Mouse (Mus musculus) spleen, postnatal 10 days (tissue): ENCODE measurements around the gene Pdzrn4.

ENCODE experiments used
- DNase-seq, 2 experiments: peaks; one replicate each; pipeline ENCODE4 v3.0.0; 2021 to 2022; ENCODE audit warnings: low spot score in 2 of 2

Gene Pdzrn4

DNA sequence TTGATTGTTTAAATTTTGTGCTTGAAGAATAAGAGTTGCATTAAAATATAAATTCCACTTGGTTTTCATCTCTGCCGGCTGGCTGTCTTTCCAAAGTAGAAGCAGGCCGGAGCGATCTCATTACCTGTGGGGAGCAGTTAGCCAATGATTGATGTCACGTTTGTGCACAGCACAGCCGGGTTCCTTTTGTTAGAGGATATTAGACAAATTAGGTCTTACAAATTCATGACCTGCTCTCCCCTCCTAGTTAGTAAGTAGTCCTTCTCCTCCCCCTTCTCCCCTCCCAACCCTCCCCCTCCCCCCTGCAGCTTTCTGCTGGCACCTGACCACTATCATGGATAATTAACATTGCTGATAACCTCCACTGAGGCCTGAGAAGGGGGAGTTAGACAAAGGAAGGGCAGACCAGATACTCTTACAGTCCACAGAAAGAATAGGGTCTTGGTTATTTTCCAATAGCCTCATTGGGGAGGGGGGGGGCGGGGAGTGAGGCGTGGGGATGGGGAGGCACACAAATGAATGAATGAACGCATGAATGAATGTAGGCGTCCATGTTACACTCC, 103.7 kb downstream of the Pdzrn4 start:
- no peak for DNase-seq

- DNase-seq, result no peak
These were observed 106.1 kb downstream of the Pdzrn4 start for GRCm38 (mm10) chr15:92502797-92503196.

DNA sequence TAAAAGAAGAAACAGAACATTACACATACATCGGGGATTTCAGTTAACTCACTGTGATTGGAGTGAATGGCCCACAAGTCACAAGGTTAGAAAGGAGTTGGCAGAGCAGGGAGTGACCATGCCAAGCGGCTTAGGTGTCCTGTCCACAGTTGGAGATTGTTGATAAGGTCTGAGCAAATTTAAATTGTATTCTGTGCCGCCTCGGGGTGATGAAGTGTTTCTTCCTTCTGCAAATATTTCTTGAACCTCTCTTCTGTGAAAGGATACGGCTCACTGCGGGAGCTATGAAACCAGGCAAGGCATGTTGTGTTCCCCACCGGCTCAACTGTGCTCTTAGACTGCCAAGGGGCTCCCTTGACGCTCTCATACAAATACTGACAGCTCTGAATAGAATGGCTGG, 112.7 kb downstream of the Pdzrn4 start:
- DNase-seq, result no peak

DNA sequence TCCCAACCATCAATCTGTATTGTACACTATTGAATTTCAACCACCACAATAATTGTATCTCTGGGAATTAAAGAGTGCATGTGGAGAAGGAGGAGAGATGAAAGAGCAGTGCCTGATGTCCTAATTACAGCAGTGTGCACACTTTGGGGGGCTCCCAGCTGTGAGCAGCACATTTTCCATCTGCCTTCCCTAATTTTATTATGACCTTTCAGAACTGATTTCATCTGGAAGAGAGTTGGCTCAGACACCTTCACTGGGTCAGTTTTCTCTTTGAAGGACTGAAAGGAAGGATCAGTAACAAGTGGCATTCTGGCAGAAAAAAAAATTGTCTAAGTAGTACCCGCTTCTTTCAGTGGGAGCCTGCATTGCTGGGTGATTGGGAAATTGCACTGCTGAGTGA, 119.0 kb downstream of the Pdzrn4 start:
- no peak for DNase-seq

GRCm38 (mm10) chr15:92520677-92521225, 124.1 kb downstream of the Pdzrn4 start:
- DNase-seq, result no peak

DNA sequence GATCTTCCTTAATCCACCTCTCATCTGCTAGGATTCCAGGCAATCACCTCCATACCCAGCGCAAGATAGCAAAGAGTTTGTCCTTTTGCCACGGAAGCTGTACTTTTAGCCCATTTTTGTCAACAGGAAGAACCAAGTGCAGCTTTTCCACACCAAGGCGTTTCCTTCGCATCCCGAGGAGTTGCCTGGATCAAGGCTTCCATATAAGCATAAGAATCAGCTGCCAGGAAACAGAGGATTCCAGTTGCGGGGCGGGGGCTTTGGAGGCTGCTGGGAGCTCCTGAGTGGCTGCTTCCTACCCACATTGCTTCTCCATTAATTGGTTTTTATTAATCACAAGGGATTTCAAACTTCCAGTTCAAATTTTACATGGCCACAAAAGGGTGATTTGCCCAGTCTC, 125.0 kb downstream of the Pdzrn4 start:
- DNase-seq, result no peak

DNA sequence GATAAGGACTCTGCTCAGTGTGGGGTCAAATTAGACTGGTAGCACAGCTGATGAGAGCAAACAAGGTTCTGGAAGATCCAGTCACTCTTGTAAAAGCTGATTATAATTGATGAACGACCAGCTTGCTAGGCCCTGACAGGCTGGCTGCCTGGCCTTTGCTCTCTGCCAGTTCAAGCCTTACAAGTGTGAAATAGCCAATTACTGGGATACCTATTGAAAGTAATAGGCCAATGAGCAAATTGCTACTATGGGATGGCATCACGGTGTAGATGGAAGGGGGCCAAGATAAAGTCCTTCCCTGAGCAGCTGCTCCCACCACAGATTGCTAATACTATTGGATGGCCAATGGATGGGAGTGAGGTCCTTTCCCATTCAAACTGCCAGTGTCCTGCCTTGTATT, 128.2 kb downstream of the Pdzrn4 start:
- DNase-seq, result no peak

- no peak for DNase-seq
These were observed 128.7 kb downstream of the Pdzrn4 start for GRCm38 (mm10) chr15:92525416-92525815.

- no peak for DNase-seq
These were observed 130.1 kb downstream of the Pdzrn4 start for GRCm38 (mm10) chr15:92526731-92527130.

- no peak for DNase-seq
These were observed 146.6 kb downstream of the Pdzrn4 start for GRCm38 (mm10) chr15:92543252-92543651.

GRCm38 (mm10) chr15:92547294-92547911, 150.7 kb downstream of the Pdzrn4 start:
- DNase-seq, result no peak

- no peak for DNase-seq
These were observed 158.4 kb downstream of the Pdzrn4 start for GRCm38 (mm10) chr15:92555012-92555574.

DNA sequence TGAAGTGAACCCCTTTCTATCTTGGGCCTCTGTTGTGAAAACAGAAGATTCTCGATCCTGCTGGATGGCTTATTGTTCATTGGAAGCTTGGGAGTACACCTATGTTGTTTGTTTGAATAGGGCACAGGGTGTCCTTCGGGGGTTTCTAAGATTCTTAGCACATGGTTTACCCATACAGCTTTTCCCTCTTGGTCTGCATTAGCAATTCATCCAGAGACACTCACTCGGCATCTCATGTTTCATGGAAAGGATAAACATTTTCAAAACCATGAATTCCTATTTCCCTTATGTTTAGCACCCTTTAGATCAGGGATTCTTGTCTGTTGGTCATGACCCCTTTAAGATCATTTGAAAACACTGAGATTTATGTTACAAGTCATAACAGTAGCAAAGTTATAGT, 159.0 kb downstream of the Pdzrn4 start:
- no peak for DNase-seq

GRCm38 (mm10) chr15:92558592-92558991, 161.9 kb downstream of the Pdzrn4 start:
- DNase-seq, result no peak

DNA sequence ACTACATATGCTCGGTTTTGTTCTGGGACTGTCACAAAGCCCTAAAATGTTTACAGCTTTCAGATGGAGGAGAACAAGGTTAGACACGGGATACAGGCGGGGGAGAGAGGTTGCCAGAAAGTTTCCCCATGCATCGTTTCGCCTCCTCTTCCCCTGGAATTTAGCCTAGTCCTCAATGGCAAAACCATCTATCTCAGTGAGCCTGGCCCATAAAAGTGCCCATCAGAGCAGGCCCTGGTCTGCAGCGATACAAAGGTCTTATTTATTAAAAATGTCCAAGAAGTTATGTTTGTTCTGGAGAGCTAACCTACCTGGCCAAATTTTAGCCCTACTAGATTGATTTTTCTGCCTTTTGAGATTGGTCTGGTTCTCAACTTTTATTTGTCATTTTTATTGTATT, 165.5 kb downstream of the Pdzrn4 start:
- DNase-seq, result no peak

DNA sequence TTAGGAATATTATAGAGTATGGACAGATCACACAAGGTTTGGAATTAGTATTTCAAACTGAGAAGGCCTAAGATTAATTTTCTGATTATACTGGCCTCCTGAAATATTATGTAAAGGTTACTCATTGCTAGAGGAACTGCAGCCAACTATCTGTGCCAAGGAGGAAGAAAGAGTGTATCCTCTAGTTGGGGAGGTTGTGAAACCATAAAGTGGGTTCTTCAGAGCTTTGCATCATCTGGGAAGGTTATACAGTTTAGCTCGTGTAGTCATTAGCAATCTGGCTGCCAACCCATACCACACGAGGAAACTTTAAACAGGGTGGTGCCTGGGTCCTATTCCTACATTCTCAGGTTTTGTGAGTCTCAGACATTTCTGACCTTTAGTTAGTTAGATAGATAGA, 166.9 kb downstream of the Pdzrn4 start:
- DNase-seq, result no peak

GRCm38 (mm10) chr15:92570526-92571243, 174.0 kb downstream of the Pdzrn4 start:
- no peak for DNase-seq

DNA sequence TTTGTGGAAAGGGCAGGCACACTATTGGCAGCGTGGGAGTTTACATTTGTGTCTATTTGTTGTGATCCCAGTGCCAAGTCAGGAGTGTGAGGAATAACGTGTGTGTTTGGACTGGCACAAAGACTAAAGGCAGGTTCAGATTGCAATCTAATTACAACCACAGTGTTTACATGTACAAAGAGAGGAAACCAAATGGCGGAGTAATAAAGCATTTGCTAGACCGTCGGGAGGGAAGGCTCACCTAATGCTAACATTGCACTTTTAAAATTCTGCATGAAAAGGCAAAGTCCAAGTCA, 174.5 kb downstream of the Pdzrn4 start:
- DNase-seq, result no peak

DNA sequence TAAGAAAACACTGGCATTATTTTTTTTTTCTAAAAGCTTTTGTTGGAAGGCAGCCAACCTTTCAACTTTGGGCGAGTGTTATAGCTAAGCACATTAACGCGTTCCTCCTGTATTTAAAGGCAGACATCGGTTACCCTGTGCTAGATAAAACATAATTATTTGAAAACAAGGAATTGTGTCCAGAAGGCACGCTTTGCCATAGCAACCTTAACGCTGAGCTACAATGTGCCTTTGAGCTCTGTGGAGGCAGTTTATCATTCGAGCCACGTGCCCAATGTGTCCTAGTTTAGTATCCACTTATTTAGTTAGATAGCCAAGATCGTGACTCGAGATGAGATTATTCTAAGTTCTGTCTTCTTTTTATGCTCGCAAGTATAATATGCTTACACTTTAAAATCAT, 180.8 kb downstream of the Pdzrn4 start:
- no peak for DNase-seq

DNA sequence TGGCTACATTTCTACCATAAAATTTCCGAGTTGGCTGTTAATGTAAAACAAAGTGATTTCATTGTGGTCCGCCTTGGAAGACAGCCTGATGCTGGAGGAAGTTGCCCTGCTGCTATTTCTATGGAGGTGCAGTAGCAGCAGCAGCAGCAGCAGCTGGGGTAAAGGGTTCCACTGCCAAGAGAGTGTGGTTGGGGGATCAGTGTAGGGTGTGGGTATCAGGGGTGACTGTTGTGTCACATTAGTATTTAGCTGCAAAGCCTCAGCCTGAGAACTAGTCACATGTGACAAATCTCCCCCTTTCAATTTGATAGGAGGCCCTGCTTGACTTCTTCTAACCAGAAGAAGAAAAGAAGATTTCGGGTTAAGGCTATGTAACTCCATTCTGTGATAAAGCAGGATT, 183.5 kb downstream of the Pdzrn4 start:
- no peak for DNase-seq

GRCm38 (mm10) chr15:92580742-92581383, 184.2 kb downstream of the Pdzrn4 start:
- DNase-seq, result no peak

DNA sequence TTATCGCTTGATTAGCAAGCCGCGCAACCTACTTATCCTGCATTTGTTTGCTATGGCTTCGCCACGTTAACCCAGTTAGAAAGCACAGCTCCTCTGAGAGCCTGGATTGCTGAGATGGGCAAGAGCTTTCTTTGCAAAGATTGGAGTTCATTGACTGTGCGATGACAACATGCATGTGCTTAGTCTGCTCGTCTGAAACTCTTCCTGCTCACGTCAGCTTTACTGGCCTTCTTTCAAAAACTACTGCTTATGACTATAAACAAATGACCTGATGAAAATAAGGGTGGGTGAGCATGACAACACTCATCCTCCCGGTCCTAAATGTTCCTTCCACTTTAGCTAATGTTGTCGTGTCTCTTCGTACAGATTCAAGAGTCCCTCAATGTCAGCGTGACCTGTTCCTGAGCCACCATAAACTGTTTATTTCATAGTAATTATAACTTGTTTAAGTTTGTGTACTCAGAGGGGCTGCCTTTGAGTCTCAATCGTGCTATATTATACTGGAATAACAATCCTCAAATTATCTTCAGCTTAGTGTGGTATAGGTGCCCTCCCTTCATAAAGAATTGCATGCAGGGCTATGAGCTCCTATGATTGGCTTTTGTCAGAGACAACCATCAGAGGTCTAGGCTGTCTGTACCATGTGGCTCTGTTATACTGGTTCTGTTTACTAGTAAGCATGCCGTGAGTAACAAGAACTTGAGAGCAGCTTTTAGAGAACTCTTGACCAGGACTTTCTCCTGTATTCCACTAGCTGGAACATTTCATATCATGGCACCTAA, 187.9 kb downstream of the Pdzrn4 start:
- no peak for DNase-seq
